Mouse (Mus musculus): ENCODE data around the gene Hdac4.
A peak's percentile ranks its signal among the peaks of the same experiment; 100 is the strongest.

Hdac4 gene

GRCm38 (mm10) chr1:92195360-92196149 is at the start of gene Hdac4:
Hdac4 (minus strand) TSS chr1:92195699.
- peak in 1 of 2 experiments; percentile 73 for DNase-seq (ENCODE audit: low spot score in 2 of 2)

GRCm38 (mm10) chr1:92243549-92243948 is 48.0 kb upstream of the Hdac4 start:
- no peak for DNase-seq (ENCODE audit: low spot score in 2 of 2)

GRCm38 (mm10) chr1:92240072-92240471 is 44.6 kb upstream of the Hdac4 start:
- DNase-seq (ENCODE audit: low spot score in 2 of 2), result no peak

GRCm38 (mm10) chr1:92235600-92235999 is 40.1 kb upstream of the Hdac4 start:
- DNase-seq (ENCODE audit: low spot score in 2 of 2), result no peak

- no peak for DNase-seq (ENCODE audit: low spot score in 2 of 2)
These were observed 29.8 kb upstream of the Hdac4 start for GRCm38 (mm10) chr1:92225297-92225696.

GRCm38 (mm10) chr1:92223956-92224891 is 28.7 kb upstream of the Hdac4 start:
- peak in 1 of 2 experiments; percentile 48 for DNase-seq (ENCODE audit: low spot score in 2 of 2)

GRCm38 (mm10) chr1:92216710-92217109 is 21.2 kb upstream of the Hdac4 start:
- DNase-seq (ENCODE audit: low spot score in 2 of 2), result no peak

- DNase-seq (ENCODE audit: low spot score in 2 of 2), result no peak
These were observed 20.6 kb upstream of the Hdac4 start for GRCm38 (mm10) chr1:92215996-92216630.

GRCm38 (mm10) chr1:92215131-92215638 is 19.7 kb upstream of the Hdac4 start:
- DNase-seq (ENCODE audit: low spot score in 2 of 2), result no peak

GRCm38 (mm10) chr1:92212003-92212750 is 16.7 kb upstream of the Hdac4 start:
- DNase-seq (ENCODE audit: low spot score in 2 of 2), result peak in 1 of 2 experiments; percentile 30

- DNase-seq (ENCODE audit: low spot score in 2 of 2), result no peak
These were observed 7.3 kb upstream of the Hdac4 start for GRCm38 (mm10) chr1:92202639-92203352.

GRCm38 (mm10) chr1:92190463-92190862 is 5.0 kb downstream of the Hdac4 start:
- DNase-seq (ENCODE audit: low spot score in 2 of 2), result no peak

GRCm38 (mm10) chr1:92187137-92187536 is 8.4 kb downstream of the Hdac4 start:
- no peak for DNase-seq (ENCODE audit: low spot score in 2 of 2)

- no peak for DNase-seq (ENCODE audit: low spot score in 2 of 2)
These were observed 10.9 kb downstream of the Hdac4 start for GRCm38 (mm10) chr1:92184600-92184999.

- no peak for DNase-seq (ENCODE audit: low spot score in 2 of 2)
These were observed 12.3 kb downstream of the Hdac4 start for GRCm38 (mm10) chr1:92183101-92183790.

GRCm38 (mm10) chr1:92181970-92182369 is 13.5 kb downstream of the Hdac4 start:
- DNase-seq (ENCODE audit: low spot score in 2 of 2), result no peak

GRCm38 (mm10) chr1:92180141-92181137 is 15.1 kb downstream of the Hdac4 start:
- DNase-seq (ENCODE audit: low spot score in 2 of 2), result peak; percentile 99 to 100

GRCm38 (mm10) chr1:92179489-92180006 is 16.0 kb downstream of the Hdac4 start:
- peak in 1 of 2 experiments; percentile 44 for DNase-seq (ENCODE audit: low spot score in 2 of 2)
